Mouse (Mus musculus) thymus, postnatal 25 days (tissue): ENCODE data around the gene Gm20837.
"Not testable (repeated sequence)": the region's sequence is repeated elsewhere in the genome, so short reads cannot be mapped to it uniquely, and the experiment has no call there.

Source experiments
- DNase-seq: peaks from one replicate; pipeline ENCODE4 v3.0.0; 2022

Gene Gm20837

DNA sequence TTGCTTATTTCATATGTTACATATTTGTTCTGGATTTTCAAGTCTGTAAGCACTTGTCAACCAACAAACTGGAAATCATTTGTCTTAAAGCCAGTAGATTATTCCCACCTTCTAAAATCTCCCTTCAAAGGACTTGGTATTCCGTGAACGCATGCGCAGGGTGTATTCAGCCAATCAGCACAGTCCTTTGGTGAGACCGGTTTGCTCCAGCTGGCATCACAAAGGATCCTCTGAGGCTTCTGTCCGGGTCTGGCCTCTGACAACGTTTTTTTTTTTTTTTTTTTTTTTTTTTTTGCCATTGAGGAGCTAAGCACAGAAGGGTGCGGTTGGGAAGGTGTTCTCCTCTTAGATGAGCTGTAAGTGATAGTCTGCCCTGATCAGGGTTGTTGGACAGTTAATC, at the start of gene Gm20837:
Gene Gm20837 (plus strand): TSS at position 301 of the 400 bp plus-strand sequence.
- not testable (repeated sequence) for DNase-seq
